Mouse (Mus musculus): ENCODE results near the gene Cd3e.
A peak's percentile ranks its signal among the peaks of the same experiment; 100 is the strongest.
"Not testable (repeated sequence)": the region's sequence is repeated elsewhere in the genome, so short reads cannot be mapped to it uniquely, and the experiment has no call there.

Cd3e gene

DNA sequence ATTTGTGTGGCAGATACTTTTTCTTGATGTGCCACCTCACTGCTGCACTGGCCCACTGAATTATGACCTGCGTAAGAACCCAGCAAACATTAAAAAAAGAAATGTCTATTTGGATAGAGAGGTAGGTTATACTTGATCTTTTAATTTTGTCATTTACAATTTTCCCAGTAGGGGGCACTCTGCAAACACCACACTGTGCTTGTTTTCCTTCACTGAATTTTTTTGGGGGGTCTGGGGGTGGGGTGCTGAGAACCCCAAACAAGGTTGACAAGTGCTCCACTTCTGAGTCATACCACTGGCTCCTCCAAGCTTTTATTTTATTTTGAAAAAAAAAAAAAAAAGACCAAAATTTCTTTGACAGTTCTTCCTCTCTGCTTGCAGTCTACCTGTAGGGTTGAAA is 40.0 kb downstream of the Cd3e start:
- DNase-seq = no peak

GRCm38 (mm10) chr9:44967763-44968162 is 41.7 kb downstream of the Cd3e start:
- not testable (repeated sequence) for DNase-seq

- peak; percentile 87 to 91 for DNase-seq
Measured at GRCm38 (mm10) chr9:44966815-44967242, 42.6 kb downstream of the Cd3e start.

DNA sequence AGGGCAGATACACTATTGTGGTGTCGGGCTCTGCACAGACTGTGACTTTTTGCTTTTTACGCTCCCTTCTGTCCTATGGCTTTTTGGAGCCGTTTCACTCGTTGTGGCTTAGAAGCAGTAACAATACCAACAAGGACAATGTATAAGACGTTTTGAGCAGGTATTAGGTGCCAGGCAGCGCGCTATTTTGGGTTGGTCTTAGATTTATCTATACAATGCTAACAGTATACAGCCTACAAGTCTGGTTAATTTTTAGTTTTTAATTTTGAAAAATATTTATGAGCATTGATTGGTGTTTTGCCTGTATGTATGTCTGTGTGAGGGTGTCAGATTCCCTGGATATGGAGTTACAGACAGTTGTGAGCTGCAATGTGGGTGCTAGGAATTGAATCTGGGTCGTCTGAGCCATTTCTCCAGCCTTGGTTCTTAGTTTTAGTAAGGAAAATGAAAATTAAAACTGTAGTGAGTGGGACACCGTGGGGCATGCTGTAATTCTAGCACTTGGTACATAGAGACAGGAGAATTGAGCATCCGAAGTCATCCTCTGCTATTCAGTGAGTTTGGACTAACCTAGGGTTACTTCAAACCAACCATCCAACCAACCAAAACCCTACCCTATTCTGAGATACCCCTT is 43.5 kb downstream of the Cd3e start:
- DNase-seq = no peak

GRCm38 (mm10) chr9:44965126-44965832 is 44.1 kb downstream of the Cd3e start, which contains the start of gene Ube4a:
Ube4a (minus strand) TSS chr9:44965600.
- peak; percentile 100 for DNase-seq

DNA sequence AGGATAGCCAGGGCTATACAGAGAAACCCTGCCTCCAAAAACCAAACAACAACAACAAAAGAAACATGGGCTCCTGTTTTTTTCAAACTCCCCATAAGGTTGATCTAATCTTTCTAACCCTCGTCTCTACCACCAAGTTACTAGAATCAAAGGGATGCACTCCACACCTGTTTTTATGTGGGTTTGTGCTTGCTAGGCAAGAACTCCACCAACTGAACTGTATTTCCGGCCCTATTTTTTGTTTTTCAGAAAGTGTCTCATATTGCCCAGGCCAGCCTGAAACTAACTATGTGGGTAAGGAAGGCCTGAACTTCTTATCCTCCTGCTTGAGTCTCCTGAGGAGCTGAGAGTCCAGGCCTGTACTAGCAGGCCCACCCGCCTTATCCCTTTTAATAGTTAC is 55.0 kb downstream of the Cd3e start:
- DNase-seq = no peak

Measured in cerebellum, postnatal 25 days (tissue).